Mouse (Mus musculus): ENCODE results near the gene Spsb3. TPM values are rescaled to one million over a fixed set of nuclear protein-coding genes. Genes with fewer than 3 reads are reported as not detected.

The Spsb3 gene
- polyA plus RNA-seq, 2 experiments = 28.4 to 37.5 TPM

GRCm38 (mm10) chr17:24873695-24874404, 12.6 kb upstream of the Spsb3 start:
- Histone ChIP-seq H3K36me3 (replicated peaks; ENCODE audit: control insufficient read depth, insufficient read depth, low read depth) (no peaks in the 10 kb centered on the region), H3K4me2 (ENCODE audit: low read depth) (no peak overlapping the region), H3K4me1 (replicated peaks; ENCODE audit: control insufficient read depth in 2 of 2, insufficient read depth in 2 of 2, low read length in 1 of 2) (no peaks in the 10 kb centered on the region), H3K27me3 (ENCODE audit: control insufficient read depth, insufficient read depth, low read length) (no peaks in the 10 kb centered on the region), H3K9me3 (ENCODE audit: control insufficient read depth, low read length) (no peaks in the 10 kb centered on the region), H3K9ac (replicated peaks) (no peak overlapping the region), H3K27ac (no peak overlapping the region), H3K4me3 (ENCODE audit: insufficient read depth in 1 of 2, low read depth in 2 of 2, low read length in 2 of 2) (no peak overlapping the region)
- DNase-seq (ENCODE audit: low read depth in 3 of 3, low spot score in 3 of 3) = no peak
- TF ChIP-seq EP300 (IDR thresholded peaks at IDR 0.05; ENCODE audit: low read depth) (no peak), CTCF (IDR thresholded peaks at IDR 0.05; ENCODE audit: low read depth) (no peak)
- WGBS (ENCODE audit: insufficient replicate concordance) = 42% methylated on average over 4 of the region's 4 CpGs
- ATAC-seq (ENCODE audit: insufficient read depth) = no peak

DNA sequence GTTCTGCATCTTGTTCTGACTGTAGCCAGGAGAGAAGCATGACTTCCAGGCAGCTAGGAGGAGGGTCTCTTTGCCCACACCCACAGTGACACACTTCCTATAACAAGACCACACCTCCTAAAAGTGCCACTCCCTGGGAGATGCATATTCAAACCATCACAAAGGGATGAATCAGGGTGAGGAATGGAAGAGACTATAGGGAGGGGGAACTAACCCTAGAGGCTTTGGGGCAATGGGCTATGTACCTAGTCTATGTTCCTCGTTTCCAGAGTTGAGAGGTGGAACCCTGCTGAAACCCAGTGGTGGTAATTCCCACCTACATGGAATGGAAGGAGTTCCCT, 12.1 kb upstream of the Spsb3 start:
- Histone ChIP-seq H3K4me1 (replicated peaks; ENCODE audit: control insufficient read depth in 2 of 2, insufficient read depth in 2 of 2, low read length in 1 of 2) (no peaks in the 10 kb centered on the region), H3K4me2 (ENCODE audit: low read depth) (no peak overlapping the region), H3K36me3 (replicated peaks; ENCODE audit: control insufficient read depth, insufficient read depth, low read depth) (no peaks in the 10 kb centered on the region), H3K4me3 (ENCODE audit: insufficient read depth in 1 of 2, low read depth in 2 of 2, low read length in 2 of 2) (no peak overlapping the region), H3K27ac (no peak overlapping the region), H3K27me3 (ENCODE audit: control insufficient read depth, insufficient read depth, low read length) (no peaks in the 10 kb centered on the region), H3K9ac (replicated peaks) (no peak overlapping the region), H3K9me3 (ENCODE audit: control insufficient read depth, low read length) (no peaks in the 10 kb centered on the region)
- 32% methylated on average over 1 of the region's 1 CpGs for WGBS (ENCODE audit: insufficient replicate concordance)
- TF ChIP-seq EP300 (IDR thresholded peaks at IDR 0.05; ENCODE audit: low read depth) (no peak), CTCF (IDR thresholded peaks at IDR 0.05; ENCODE audit: low read depth) (no peak)
- no peak for ATAC-seq (ENCODE audit: insufficient read depth)
- DNase-seq (ENCODE audit: low read depth in 3 of 3, low spot score in 3 of 3) = no peak

DNA sequence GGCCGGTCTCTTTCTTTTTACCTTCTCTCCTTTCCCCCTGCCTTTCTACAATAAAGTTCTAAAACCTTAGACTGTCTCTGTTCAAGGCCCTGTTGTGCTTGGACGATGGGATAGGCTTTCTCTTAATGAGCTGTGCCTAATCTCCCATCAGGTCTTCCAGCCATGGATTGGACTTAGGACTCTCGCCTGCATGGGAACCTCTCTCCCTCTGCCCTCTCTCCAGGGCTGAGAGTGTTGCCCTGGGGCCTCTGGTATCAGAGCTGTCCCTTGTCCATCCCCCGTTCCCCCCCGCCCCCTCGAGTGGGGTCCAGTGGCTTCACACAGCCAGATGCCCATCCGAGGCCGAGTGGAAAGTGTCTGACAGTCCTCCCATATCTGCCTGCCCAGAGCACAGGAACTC, 11.5 kb upstream of the Spsb3 start:
- H3K9me3 ChIP-seq (ENCODE audit: control insufficient read depth, low read length) = no peaks in the 10 kb centered on the region
- WGBS (ENCODE audit: insufficient replicate concordance) = 62% methylated on average over 8 of the region's 8 CpGs
- H3K4me3 ChIP-seq (ENCODE audit: insufficient read depth in 1 of 2, low read depth in 2 of 2, low read length in 2 of 2) = no peak overlapping the region
- H3K4me1 ChIP-seq (replicated peaks; ENCODE audit: control insufficient read depth in 2 of 2, insufficient read depth in 2 of 2, low read length in 1 of 2) = no peaks in the 10 kb centered on the region
- no peak overlapping the region for H3K4me2 ChIP-seq (ENCODE audit: low read depth)
- ATAC-seq (ENCODE audit: insufficient read depth) (no peak), DNase-seq (ENCODE audit: low read depth in 3 of 3, low spot score in 3 of 3) (no peak)
- no peak overlapping the region for H3K9ac ChIP-seq (replicated peaks)
- H3K27ac ChIP-seq = no peak overlapping the region
- no peaks in the 10 kb centered on the region for H3K27me3 ChIP-seq (ENCODE audit: control insufficient read depth, insufficient read depth, low read length)
- TF ChIP-seq EP300 (IDR thresholded peaks at IDR 0.05; ENCODE audit: low read depth) = no peak
- H3K36me3 ChIP-seq (replicated peaks; ENCODE audit: control insufficient read depth, insufficient read depth, low read depth) = no peaks in the 10 kb centered on the region

GRCm38 (mm10) chr17:24877336-24878116, 8.9 kb upstream of the Spsb3 start:
- DNase-seq (ENCODE audit: low read depth in 3 of 3, low spot score in 3 of 3) (no peak), ATAC-seq (ENCODE audit: insufficient read depth) (peak; percentile 48)
- H3K27me3 ChIP-seq (ENCODE audit: control insufficient read depth, insufficient read depth, low read length) = no peaks in the 10 kb centered on the region
- H3K9me3 ChIP-seq (ENCODE audit: control insufficient read depth, low read length) = no peaks in the 10 kb centered on the region
- WGBS (ENCODE audit: insufficient replicate concordance) = 58% methylated on average over 10 of the region's 10 CpGs
- no peak for TF ChIP-seq CTCF (IDR thresholded peaks at IDR 0.05; ENCODE audit: low read depth)
- no peak for TF ChIP-seq EP300 (IDR thresholded peaks at IDR 0.05; ENCODE audit: low read depth)
- H3K27ac ChIP-seq = 0 out of 2 replicates have a peak overlapping the region, but pooled peaks have one; percentile 8
- peak overlapping the region; percentile 42 for H3K4me2 ChIP-seq (ENCODE audit: low read depth)
- H3K4me1 ChIP-seq (replicated peaks; ENCODE audit: control insufficient read depth in 2 of 2, insufficient read depth in 2 of 2, low read length in 1 of 2) = no peaks in the 10 kb centered on the region
- no peak overlapping the region for H3K4me3 ChIP-seq (ENCODE audit: insufficient read depth in 1 of 2, low read depth in 2 of 2, low read length in 2 of 2)
- H3K9ac ChIP-seq (replicated peaks) = no peak overlapping the region
- peaks cover 1% of the 10 kb centered on the region for H3K36me3 ChIP-seq (replicated peaks; ENCODE audit: control insufficient read depth, insufficient read depth, low read depth)

DNA sequence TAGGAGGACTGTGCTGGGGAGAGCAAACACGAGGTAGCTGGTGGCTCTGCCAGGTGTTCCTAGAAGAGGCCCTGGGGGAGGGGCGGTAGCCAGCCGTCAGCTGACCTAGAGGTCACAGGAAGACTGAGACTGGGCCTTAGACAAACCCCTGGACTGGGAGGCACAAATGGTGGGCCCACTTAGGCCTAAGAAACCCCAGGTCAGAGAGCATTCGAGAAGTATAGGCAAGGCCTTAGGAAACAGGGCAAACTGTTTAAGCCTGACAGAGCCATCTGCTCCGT, 8.4 kb upstream of the Spsb3 start:
- H3K9ac ChIP-seq (replicated peaks) = no peak overlapping the region
- H3K4me2 ChIP-seq (ENCODE audit: low read depth) = peak overlapping the region; percentile 42
- H3K27ac ChIP-seq = no peak overlapping the region
- TF ChIP-seq CTCF (IDR thresholded peaks at IDR 0.05; ENCODE audit: low read depth) (no peak), EP300 (IDR thresholded peaks at IDR 0.05; ENCODE audit: low read depth) (no peak)
- no peaks in the 10 kb centered on the region for H3K4me1 ChIP-seq (replicated peaks; ENCODE audit: control insufficient read depth in 2 of 2, insufficient read depth in 2 of 2, low read length in 1 of 2)
- no peaks in the 10 kb centered on the region for H3K27me3 ChIP-seq (ENCODE audit: control insufficient read depth, insufficient read depth, low read length)
- peaks cover 7% of the 10 kb centered on the region for H3K36me3 ChIP-seq (replicated peaks; ENCODE audit: control insufficient read depth, insufficient read depth, low read depth)
- H3K9me3 ChIP-seq (ENCODE audit: control insufficient read depth, low read length) = no peaks in the 10 kb centered on the region
- ATAC-seq (ENCODE audit: insufficient read depth) (peak; percentile 43; the same call in 1 of the 2 replicates), DNase-seq (ENCODE audit: low read depth in 3 of 3, low spot score in 3 of 3) (no peak)
- no peak overlapping the region for H3K4me3 ChIP-seq (ENCODE audit: insufficient read depth in 1 of 2, low read depth in 2 of 2, low read length in 2 of 2)
- 56% methylated on average over 5 of the region's 5 CpGs for WGBS (ENCODE audit: insufficient replicate concordance)
